Mouse (Mus musculus) right cerebral cortex, postnatal 4 days (tissue): Measurements from ENCODE around the gene Kif21a.

Experiments
- DNase-seq: peaks from one replicate; pipeline ENCODE4 v3.0.0-alpha.2; 2022

The Kif21a gene

DNA sequence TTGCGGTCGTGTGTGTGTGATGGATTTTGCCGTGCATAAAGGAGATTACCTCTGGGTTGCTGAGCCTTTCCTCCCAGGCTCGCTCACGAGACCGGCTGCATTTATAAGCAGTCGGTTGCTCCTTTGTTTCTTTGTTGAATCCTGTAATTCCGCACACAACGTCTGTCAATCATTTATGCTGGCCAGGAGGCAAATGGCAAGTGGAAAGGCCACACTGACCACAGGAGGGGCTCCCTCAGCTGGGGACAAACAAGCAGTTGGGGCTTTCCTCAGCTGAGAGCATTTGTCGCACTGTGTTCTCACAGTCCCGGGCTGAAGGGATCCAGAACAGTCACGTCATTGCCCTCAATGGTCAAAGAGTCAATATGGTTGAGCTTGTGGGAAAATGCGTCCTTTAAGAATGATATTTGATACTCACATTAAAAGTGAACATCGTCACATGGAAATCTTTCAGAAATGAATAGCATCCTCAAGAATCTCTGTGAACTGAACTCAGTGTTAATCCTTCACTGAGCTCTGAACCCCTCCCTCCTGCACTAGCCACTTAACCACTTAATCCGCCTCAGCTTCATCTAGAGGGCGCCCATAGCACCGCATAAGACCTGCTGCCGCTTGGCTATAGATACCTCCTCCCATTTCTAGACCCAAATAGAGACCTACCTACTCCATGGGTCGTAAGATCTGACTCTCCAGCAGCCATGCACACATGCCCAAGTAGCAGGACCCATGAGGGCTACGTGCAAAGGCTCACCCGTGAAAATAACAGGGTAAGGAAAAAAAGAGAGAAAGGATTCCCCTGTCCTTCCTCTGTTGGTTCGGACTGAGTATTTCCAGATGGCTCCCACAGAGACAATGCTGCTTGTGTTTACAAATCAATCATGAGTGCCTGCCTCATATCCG, 32.2 kb downstream of the Kif21a start:
- no peak for DNase-seq

DNA sequence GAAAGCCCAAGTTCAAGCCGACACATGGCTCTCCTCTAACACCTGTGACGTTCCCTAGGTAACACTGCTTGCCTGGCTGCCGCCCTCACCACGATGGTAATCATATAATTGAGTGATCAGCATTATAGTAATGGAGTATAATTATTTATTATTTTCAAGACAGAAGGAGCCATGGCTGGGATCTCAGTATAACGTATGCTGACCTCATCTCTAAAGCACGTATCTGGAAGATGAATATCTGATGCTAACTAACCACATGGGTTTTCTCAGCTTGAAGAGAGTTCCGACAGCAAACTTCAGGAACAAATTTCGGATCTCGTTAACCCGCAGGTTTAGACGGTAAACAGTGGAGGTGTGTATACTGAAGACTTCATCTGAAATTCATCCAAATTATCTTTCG, 33.4 kb downstream of the Kif21a start:
- DNase-seq: no peak

DNA sequence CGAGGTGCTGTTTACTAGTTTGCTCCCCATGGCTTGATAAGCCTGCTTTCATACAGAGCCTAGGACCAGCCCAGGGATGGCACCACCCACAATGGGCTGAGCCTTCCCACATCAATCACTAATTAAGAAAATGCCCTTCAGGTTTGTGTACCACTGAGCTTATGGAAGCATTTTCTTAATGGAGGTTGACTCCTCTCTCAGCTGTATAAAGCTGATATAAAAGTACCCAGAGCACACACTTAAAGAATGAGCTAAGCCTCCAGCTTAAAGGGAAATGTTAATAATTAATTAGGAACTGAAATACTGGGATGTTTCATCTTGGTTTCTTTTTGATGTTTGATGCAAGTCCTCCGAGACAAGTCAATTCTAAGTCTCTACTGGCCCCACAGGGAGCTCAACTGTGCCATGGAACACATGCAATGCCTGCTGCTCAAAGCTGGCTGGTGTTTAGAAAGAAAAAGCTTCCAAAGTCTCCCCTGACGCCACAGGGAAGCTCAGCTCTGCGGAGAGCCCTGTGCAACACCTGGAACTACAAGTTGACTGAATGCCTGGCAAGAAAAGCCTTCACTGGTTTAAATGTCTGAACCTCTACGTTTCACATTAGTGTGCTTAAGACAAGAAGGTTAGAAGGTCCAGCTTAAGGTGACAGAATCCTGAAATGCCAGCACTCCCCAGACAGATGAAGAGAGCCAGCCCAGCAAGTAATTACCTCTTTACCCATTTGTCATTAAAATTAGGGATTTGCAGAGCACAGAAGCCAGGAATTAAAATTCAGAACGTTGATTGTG, 36.8 kb downstream of the Kif21a start:
- DNase-seq: no peak

DNA sequence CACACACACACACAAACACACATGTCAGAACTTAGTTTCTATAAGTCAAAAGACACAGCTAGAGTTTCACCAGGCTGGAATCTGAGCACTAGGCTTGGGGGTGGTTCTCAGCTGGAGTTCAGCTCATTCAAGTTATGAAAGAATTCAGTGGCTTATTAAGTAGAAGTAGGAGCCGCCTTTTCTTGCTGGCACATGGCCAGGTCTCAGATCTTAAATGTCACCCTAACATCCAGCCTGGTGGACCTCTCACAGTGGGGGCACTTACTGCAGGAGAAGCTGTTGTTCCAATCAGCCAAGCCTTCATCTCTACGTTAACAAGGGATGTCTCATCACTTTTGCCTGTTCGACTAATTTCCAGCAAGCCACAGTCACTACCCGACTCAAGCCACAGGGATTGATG, 39.5 kb downstream of the Kif21a start:
- no peak for DNase-seq

DNA sequence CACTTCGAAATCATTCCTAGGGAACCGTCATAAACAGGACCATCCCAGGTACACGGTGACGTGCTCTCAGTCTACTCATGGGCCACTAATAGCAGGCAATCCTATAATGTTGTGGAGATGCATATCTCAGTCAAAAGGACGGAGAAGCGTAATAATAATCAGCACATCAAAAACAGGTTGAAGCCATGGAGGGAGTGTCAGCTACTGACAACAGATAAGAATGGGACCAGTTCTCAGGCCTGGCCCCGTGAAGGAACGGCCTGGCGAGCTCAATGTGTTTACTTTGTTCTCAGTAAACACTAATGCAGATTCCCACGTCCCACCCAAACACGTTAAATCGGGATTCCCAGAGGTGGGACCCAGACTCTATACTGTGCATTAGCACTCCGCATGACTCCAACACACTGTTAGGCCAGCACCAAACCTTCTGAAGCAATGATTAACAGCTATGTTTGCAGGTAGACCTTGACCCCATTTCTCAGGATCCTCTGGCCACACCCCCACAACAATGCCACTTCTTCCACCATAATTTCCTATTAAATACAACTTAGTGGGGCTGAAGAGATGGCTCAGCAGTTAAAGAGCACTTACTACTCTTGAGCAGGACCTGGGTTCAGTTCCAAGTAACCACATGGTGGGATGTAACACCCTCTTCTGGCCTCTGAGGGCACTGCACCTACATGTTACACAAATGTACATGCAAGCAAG, 42.5 kb downstream of the Kif21a start:
- DNase-seq: no peak

DNA sequence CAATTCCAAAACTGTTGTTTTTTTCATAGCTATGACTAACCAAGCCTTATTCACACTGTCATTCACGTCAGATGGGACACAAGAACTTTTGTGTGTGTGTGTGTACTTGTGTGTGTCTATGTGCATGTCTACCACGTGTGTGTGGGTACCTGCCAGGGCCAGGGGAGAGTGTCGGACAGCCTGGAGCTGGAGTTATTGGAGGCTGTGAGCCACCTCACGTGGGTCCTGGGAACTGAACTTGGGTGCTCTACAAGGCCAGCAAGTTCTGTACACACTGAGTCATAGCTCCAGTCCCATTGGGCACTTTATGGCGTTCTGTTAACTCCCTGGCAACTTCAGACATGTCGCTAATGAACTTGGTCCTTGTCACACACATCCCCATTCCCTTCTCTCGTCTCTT, 45.0 kb downstream of the Kif21a start:
- DNase-seq: no peak

DNA sequence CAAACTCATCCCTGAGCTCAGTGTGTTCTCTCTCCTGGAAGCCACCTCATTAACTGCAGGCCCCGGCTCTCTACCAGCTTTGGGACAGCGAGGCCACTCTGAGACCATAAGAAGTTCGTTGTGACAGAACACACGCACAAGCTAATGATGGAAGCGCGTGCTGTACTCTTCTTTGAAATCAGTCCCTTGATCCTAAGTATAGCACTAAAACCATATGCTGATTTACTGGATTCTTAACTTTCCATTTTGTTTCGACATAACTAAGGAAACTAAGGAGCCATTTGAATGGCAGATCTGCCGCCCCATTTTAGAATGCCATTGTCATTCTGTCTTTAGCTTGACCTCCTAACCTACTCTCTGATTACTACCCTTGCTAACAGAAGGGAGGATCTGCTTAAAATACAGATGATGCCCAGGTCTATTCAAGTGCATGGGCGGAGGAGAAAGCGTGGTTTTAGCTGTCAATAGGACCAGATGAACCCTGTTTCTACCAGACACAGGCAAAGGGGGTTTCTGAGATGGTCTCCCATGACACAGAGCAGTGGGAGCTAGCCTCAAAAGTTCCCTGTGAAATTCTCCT, 48.6 kb downstream of the Kif21a start:
- no peak for DNase-seq

DNA sequence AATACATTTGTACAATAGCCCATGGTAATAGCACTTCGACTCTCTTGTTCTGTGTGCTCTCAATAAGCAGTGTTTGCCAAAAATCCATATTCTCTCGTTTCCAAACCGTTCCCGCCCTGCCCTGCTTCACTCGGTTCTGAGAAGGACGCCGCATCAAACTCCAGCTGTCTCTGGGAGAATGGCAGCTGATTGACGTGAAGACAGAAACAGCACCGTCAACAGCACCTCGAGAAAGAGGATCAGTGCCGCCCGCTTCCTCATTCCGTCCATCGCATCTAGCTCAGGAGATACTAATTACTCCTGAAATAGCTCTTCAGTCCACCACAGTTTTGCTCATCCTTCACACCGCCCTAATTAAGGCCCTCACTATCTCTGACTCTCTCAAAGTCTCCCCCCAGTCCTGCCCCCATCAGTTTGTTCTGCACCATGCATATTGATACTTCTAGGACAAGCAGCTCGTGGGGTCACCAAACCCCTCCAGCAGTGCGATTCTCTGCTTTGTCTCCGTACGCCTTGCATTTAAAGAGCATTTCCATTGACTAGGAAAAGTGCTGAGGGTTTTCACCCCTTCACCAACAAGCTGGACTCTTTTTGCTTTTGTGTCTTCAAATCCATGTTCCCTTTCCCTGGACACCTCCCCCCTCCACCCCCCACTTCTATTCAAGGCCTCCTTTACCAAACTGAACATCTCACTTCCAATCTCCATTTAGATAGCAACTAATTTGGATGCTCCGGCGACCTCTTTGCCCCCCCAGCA, 49.3 kb downstream of the Kif21a start:
- DNase-seq: no peak

DNA sequence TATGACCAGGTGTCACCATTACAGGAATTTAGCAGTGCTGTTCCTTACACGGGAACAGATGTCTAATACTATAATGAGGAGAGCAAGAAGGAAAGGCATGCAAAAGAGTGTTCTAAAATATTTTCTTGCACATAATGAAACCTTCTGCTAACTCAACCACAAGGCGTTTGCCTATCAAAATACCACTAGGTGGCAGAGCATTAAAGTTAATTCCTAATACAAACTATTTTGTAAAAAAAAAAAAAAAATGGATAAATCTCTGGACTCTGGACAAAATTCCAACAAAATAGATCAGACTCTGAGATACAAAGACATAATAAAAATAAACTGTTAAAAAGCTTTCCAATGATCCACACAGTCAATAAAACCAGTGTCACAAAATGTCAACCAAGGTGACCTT, 56.9 kb downstream of the Kif21a start:
- no peak for DNase-seq

DNA sequence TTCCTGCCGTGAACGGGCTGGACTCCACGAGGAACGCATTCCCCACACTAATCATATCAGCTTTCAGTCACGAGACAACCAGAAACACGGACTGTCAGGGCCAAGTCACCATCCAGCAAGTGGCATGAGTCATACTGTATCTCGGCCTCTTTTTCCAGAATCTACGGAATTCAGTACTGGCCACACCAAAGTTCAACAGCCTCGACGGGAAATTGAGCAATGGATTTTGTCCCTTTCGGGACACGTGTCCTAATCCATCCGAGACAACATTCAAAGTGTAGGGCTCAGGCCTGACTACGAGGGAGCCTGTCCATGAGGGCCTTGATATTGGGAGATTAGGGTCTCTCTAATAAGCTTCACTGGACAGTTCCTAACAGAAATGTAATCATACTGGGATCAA, 57.4 kb downstream of the Kif21a start:
- no peak for DNase-seq

DNA sequence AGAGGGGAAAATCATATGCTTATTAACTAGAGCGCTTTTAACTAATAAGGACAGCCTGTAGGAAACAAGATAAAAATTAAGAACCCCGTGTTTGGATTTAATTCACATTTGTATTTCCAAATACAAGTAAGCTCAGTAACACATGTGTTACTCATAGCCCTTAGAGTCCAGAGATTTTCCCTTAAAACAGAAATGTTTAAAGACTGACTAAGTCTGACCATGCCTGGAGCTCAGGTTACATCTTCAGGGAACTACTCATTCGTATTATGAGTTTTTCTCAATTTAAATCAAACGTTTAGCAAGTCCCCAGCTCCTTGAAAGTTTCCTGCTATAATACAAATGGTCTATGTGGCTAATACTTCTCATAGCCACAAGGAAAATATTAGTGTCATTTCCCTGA, 57.9 kb downstream of the Kif21a start:
- no peak for DNase-seq

DNA sequence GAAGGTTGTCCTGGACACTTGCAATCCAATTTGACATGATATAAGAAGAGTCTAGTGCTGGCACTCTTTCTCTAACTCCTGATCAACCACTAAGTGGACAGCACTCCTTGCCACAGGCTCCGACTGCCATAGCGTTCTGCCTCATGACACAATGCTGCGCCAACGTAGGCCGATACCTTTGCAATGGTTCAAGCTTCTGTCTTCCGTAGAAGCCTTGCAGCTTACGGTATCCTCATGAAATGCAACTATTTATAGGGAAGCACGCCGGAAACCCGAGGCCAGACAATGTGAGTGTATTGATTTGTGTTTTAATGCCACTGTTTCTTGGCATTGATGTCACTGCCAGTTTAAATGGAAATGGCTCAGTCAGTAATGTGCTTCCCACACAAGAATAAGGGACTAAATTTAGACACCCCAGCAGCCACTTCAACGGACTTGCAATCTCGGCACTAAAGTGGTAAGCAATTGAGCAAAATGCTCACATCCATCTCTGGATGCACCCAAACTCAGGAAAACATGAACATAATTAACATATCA, 62.0 kb downstream of the Kif21a start:
- no peak for DNase-seq

DNA sequence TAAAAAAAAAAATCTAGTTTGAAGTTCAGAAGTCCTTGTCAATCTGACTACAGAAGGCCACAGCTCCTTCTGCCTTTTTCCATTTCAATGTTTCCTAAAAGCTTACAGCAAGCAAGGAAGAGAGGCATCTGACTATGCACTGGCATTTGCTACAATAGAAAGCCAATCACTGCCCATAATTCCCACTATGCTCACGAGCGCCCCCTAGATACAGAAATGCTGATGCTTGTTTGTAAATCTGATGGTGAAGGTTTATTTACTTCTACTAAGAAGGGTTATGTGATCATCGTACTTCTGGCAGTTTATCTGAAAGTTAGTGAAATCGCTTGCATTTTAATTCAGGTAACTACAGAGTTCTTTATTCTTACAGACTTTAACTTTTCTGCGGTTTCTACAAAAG, 73.8 kb downstream of the Kif21a start:
- no peak for DNase-seq

DNA sequence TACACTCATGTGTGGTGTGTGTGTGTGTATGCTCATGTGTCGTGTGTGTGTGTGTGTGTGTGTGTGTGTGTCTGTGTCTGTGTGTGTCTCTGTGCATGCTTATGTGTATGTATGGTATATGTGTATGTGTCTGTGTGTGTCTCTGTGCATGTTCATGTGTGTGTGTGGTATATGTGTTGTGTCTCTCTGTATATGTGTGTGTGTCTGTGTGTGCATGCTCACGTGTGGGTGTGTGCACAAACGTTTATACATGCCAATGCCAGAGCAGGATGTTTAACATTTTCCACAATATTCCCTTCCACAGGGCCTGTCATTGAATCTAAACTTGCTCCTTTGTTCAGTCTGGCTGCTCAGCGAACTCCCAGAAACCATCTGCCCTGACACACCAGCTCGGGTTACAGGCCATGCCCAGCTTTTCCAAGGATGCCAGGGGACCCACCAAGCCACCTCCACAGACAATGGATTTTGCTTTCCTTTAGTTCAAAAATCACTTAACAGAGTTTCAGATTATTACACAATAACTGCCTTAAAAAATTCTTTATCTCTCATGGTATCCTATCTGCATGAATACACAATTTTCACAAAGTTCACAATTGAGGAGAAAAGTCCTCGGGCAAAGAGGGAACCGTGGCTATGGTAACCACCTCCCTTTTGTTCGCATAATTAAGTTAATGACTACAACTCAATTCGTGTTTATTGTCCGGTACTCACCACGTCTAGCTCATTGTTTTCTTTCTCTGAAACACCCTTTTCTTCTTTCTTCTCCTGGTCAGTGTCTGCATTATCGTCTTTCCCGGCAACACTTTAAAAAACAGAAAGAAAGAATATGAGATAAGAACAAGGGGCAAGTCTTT, 77.6 kb downstream of the Kif21a start:
- DNase-seq: no peak

DNA sequence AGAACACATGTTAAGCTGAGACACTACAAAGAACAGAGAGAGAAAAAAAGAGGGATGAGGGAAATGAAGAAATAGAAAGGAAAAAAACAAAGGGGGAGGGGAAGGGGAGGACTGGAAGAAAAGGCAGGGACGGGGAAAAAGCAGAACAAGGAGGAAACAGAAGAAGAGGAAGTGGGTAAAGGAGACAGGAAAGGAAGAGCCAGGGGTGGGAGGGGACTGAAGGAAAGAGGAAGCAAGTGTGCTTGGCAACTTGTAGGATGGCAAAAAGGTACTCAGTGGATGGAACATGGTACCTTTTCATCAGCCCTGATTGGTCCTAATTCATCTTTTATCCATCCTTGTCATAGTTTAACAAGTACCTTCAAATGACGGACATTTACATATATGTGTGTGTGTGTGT, 86.4 kb downstream of the Kif21a start:
- no peak for DNase-seq

DNA sequence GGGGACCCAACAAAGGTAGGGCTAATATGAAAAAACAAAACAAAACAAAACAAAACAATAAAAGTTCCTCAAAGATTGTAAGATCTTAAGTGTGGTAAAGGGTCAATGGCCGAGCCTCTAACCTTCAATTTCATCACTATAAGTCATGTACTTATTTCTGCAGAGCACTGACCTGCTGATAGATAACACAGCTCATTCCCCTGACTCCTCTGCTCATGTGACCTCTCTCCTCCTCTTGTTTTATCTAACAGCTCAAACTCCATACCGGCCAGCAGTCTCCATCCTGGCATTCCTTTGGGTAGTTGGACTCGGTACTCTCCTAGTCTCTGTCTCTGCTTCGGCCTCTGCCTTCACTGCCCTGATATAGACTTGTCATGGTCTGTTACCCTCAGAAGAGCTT, 87.2 kb downstream of the Kif21a start:
- DNase-seq: no peak

DNA sequence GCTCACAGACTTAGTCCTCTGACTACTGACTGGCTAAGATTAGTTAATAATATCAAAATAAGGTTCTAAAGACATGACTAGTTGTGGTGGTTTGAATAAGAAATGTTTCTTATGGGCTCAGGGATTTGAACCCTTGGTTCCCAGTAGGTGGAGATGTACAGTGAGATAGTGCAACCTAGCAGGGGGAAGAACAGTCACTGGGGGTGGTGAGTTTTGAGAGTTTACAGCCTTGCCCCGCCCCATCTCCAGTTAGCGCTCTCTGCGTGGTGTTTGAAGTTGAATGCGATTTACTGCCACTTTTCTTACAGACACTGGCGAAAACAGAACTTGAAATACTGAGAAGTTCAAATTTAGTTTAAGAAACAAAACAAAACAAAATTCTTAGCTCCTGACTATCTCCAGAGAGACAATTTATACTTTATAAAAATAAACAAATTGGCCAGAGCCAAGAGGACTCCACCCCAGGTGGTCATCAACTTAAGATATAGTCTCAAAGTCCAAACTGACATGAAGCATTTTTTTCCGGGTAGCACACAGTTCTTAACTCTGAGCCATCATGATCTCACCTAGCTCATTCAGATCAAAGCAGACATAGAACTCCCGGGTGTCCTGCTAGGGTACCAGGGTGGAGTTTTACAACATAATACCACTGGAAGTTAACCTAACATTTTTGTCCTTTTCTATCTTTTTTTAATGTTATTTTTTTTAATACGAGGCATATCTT, 88.8 kb downstream of the Kif21a start:
- no peak for DNase-seq

DNA sequence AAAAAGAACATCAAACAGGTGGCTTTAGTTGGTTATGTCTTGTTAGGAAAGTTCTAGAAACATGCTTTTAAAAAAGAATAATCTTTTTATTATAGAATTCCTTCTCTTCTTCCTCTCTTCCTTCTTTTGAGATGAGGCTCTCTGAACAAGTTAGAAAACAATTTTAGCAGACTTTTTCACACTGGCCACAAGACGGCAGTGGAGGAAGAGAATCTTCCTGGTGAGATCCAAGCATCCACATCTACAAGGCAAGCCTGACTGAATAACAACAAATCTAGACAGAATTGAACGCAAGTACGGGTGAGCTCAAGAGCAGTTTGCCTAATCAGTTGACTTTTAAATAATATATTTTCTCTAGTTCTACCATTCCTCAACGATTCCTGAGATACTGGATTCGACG, 98.4 kb downstream of the Kif21a start:
- DNase-seq: no peak

DNA sequence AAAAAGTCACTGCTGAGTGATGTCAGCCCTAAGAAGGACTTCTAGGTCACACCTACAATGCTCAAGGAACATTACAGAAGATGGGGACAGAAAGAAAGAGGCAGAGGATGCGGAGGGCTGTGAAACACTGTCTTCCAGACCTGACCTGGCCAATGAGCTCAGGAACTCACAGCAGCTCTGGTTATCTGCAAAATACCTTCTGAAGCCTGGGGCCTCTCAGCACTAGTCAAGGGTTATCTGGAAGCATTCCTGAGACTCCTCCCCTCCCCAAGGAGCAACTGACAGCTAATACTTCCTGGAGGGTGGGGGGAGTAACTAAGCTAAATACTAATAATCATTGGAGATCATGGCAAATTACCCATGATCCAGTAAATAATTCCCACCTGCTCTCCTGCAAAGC, 111.3 kb downstream of the Kif21a start:
- DNase-seq: no peak

DNA sequence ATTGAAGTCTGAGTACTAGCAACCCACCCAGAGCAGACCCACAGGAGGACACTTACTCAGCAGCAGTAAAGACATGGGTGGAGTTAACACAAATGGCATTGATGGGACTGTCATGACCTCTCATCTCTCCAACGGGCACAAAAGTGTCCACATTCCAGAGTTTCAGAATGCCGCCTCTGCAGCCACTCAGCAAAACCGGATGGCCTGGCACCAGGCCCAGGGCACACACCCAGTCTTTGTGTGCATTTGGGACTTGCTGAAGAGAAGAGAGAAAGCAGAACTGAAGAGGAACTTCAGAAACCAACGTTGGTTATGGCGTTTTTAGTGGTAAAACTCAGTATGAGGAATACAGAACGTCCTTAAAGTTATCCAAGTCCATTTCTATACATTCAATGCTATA, 114.2 kb downstream of the Kif21a start:
- no peak for DNase-seq

DNA sequence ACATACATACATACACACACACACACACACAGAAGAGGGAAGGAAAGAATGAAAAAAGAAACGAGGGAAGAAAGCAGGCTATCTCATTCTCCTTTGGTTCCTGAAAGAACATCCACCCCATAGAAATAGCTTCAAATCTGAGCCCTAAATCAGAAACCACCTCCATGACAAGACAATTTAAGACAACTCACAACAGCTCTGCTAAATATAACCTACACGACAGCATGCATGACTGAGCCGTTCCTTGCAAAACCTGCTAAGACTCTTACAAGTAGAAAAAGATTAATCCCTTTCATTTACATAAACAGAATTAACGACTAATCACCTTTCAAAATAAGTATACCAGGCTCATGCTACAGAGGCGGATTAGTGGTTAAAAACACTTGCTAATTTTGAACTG, 118.3 kb downstream of the Kif21a start:
- DNase-seq: no peak
